Comparison of ENCODE assay signal across 26 mouse cellular contexts in genomic region chr7:75769909-75770308, GRCm38 (mm10).
"Had no signal": no experiment of that assay in that cellular context is flagged by ENCODE, and none has a peak within 500 bp of the region (broad histone marks: within the 10 kb centered on the region; RNA-seq: fewer than 3 reads in every experiment).

No protein-coding gene starts in this region.

- ATAC-seq: hindbrain, postnatal 0 days; intestine, embryonic 16.5 days had no signal

- H3K9ac ChIP-seq: heart, embryonic 13.5 days; heart, embryonic 15.5 days; hindbrain, embryonic 12.5 days; hindbrain, embryonic 15.5 days; kidney, embryonic 15.5 days; limb, embryonic 13.5 days; limb, embryonic 15.5 days; liver, embryonic 13.5 days had no signal

- H3K9me3 ChIP-seq: heart, embryonic 13.5 days; heart, embryonic 15.5 days; hindbrain, embryonic 10.5 days; hindbrain, embryonic 12.5 days; hindbrain, embryonic 15.5 days; kidney, embryonic 15.5 days; limb, embryonic 13.5 days; limb, embryonic 15.5 days; liver, embryonic 13.5 days had no signal

- H3K36me3 ChIP-seq: hindbrain, embryonic 15.5 days had no signal

- H3K27ac ChIP-seq: gastrocnemius, adult 2 months; heart, adult 2 months; heart, embryonic 13.5 days; heart, embryonic 15.5 days; hindbrain, embryonic 10.5 days; hindbrain, embryonic 12.5 days; hindbrain, embryonic 15.5 days; hindbrain, postnatal 0 days; kidney, embryonic 15.5 days; kidney, postnatal 0 days; limb, embryonic 13.5 days; limb, embryonic 15.5 days; liver, embryonic 13.5 days had no signal

- H3K27me3 ChIP-seq: heart, embryonic 13.5 days; heart, embryonic 15.5 days; hindbrain, embryonic 12.5 days; hindbrain, embryonic 15.5 days; kidney, embryonic 15.5 days; limb, embryonic 13.5 days; limb, embryonic 15.5 days; liver, embryonic 13.5 days had no signal

- H3K4me3 ChIP-seq: gastrocnemius, adult 2 months; heart, adult 2 months; heart, embryonic 13.5 days; heart, embryonic 15.5 days; hindbrain, embryonic 10.5 days; hindbrain, embryonic 12.5 days; hindbrain, embryonic 15.5 days; kidney, embryonic 15.5 days; limb, embryonic 13.5 days; limb, embryonic 15.5 days; liver, embryonic 13.5 days had no signal

- H3K4me2 ChIP-seq: heart, embryonic 13.5 days; heart, embryonic 15.5 days; hindbrain, embryonic 12.5 days; hindbrain, embryonic 15.5 days; kidney, embryonic 15.5 days; limb, embryonic 13.5 days; limb, embryonic 15.5 days; liver, embryonic 13.5 days had no signal

- DNase-seq: gastrocnemius, adult 2 months; gastrocnemius, postnatal 10 days; gastrocnemius, postnatal 25 days; heart, adult 2 months; heart, postnatal 14 days; heart, postnatal 4 days; kidney, adult 11 months; kidney, adult 2 months; kidney, adult 9 months; kidney, postnatal 14 days; kidney, postnatal 36 days; layer of hippocampus, adult 9-11 months; layer of hippocampus, postnatal 36 days; left cerebral cortex, postnatal 4 days; liver, embryonic 13.5 days had no signal

- H3K4me1 ChIP-seq: heart, embryonic 13.5 days; heart, embryonic 15.5 days; hindbrain, embryonic 10.5 days; hindbrain, embryonic 12.5 days; hindbrain, embryonic 15.5 days; kidney, embryonic 15.5 days; limb, embryonic 13.5 days; limb, embryonic 15.5 days had no signal
